Comparison of ENCODE assay signal across 24 mouse cellular contexts in the genomic region with DNA sequence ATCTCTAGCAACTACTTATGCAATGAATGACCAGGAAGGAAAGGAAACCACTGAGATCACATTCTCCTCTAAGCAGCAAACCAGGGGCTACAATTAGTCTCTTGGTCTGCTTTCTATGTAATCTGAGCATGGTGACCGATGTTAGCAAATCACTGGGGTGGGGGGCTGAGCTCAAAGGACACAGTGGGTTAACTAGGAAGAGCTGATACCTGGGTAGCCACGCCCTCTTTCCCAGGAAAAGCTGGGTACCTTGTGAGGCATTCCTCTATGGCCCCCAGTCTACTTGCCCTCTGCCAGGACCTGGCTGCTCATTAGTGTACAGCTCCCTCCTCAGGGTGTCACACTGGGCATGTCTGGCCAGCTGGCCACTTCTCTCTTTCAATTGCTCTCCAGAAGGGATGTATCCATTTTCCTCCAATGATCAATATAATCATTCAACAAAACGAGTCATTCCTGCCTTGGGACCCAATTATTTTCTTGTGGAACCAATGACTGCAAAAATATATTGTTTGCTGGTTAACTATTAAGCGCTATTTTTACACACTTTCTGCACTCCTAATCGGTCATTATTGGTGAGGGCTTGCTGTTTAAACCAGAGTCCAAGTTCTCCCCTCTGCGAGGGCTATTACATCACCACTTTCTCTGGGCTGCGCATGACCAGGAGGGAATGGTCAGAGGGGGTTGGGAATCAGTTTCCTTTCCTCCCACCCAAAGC. TPM values are rescaled to one million over a fixed set of nuclear protein-coding genes. Genes with fewer than 3 reads are reported as not detected.
DNase-seq lines count a peak whose midpoint lies in the region; ATAC-seq and TF ChIP-seq lines count a peak whose summit lies in the region.
"Had no signal": no experiment of that assay in that cellular context is flagged by ENCODE, and none has a peak within 500 bp of the region (broad histone marks: within the 10 kb centered on the region; RNA-seq: fewer than 3 reads in every experiment).

No protein-coding gene starts in this region.

- no peaks in the 10 kb centered on the region for H3K27me3 ChIP-seq in heart, embryonic 10.5 days (ENCODE audit: insufficient read depth, poor library complexity, severe bottlenecking)
- H3K27me3 ChIP-seq in lung, postnatal 0 days (replicated peaks; ENCODE audit: insufficient read depth, low read length) = no peaks in the 10 kb centered on the region
- H3K27me3 ChIP-seq in intestine, postnatal 0 days (replicated peaks; ENCODE audit: control insufficient read depth, insufficient read depth, low read length) = no peaks in the 10 kb centered on the region
- no peaks in the 10 kb centered on the region for H3K27me3 ChIP-seq in small intestine, adult 2 months (ENCODE audit: control insufficient read depth, insufficient read depth, low read length)
- H3K27me3 ChIP-seq: forebrain, embryonic 13.5 days; limb, embryonic 12.5 days; midbrain, embryonic 13.5 days had no signal

- intact Hi-C loops in heart, postnatal 36 days (cut with DNase I) = no loop called here

- no peak overlapping the region for H3K9ac ChIP-seq in lung, postnatal 0 days (replicated peaks; ENCODE audit: low read depth)
- H3K9ac ChIP-seq in intestine, postnatal 0 days (ENCODE audit: low read depth, low read length) = no peak overlapping the region
- H3K9ac ChIP-seq: forebrain, embryonic 13.5 days; limb, embryonic 12.5 days; lung, embryonic 14.5 days had no signal

- no peak for TF ChIP-seq EP300 in lung, postnatal 0 days (IDR thresholded peaks at IDR 0.05)

- WGBS in heart, embryonic 10.5 days = 81% methylated on average over 7 of the region's 7 CpGs
- WGBS in lung, postnatal 0 days = 85% methylated on average over 7 of the region's 7 CpGs
- 52% methylated on average over 7 of the region's 7 CpGs for WGBS in intestine, postnatal 0 days
- 69% methylated on average over 7 of the region's 7 CpGs for WGBS in small intestine, adult 2 months

- H3K36me3 ChIP-seq in heart, embryonic 10.5 days = peaks cover 39% of the 10 kb centered on the region
- no peaks in the 10 kb centered on the region for H3K36me3 ChIP-seq in lung, postnatal 0 days (ENCODE audit: insufficient read depth, low read length)
- no peaks in the 10 kb centered on the region for H3K36me3 ChIP-seq in intestine, postnatal 0 days (ENCODE audit: control insufficient read depth, insufficient read depth)
- no peaks in the 10 kb centered on the region for H3K36me3 ChIP-seq in small intestine, adult 2 months (ENCODE audit: control insufficient read depth, insufficient read depth, low read length)
- H3K36me3 ChIP-seq: midbrain, embryonic 13.5 days had no signal

- H3K4me1 ChIP-seq in heart, embryonic 10.5 days = peaks cover 44% of the 10 kb centered on the region
- H3K4me1 ChIP-seq in lung, postnatal 0 days (ENCODE audit: insufficient read depth, low read depth, low read length) = peaks cover 18% of the 10 kb centered on the region; the same call in 1 of the 2 replicates
- no peaks in the 10 kb centered on the region for H3K4me1 ChIP-seq in intestine, postnatal 0 days (replicated peaks; ENCODE audit: control insufficient read depth, insufficient read depth, low read length)
- peaks cover 6% of the 10 kb centered on the region for H3K4me1 ChIP-seq in small intestine, adult 2 months (ENCODE audit: control insufficient read depth, insufficient read depth, insufficient read length, low read length)

- no peak for ATAC-seq in lung, postnatal 0 days
- ATAC-seq in intestine, postnatal 0 days = 0 out of 2 replicates have a peak, but pooled peaks have one; percentile 22
- ATAC-seq: forebrain, embryonic 13.5 days; hindbrain, postnatal 0 days; midbrain, embryonic 13.5 days had no signal

- H3K9me3 ChIP-seq in heart, embryonic 10.5 days = no peaks in the 10 kb centered on the region
- no peaks in the 10 kb centered on the region for H3K9me3 ChIP-seq in lung, postnatal 0 days (ENCODE audit: low read length)
- H3K9me3 ChIP-seq in intestine, postnatal 0 days (ENCODE audit: control insufficient read depth) = no peaks in the 10 kb centered on the region
- H3K9me3 ChIP-seq: forebrain, embryonic 13.5 days; hindbrain, embryonic 10.5 days; limb, embryonic 12.5 days; midbrain, embryonic 13.5 days had no signal

- no peak overlapping the region for H3K27ac ChIP-seq in heart, embryonic 10.5 days
- peak overlapping the region; percentile 28; the same call in 1 of the 2 replicates for H3K27ac ChIP-seq in lung, postnatal 0 days (ENCODE audit: low read length)
- H3K27ac ChIP-seq in intestine, postnatal 0 days (ENCODE audit: low read depth, low read length) = no peak overlapping the region
- H3K27ac ChIP-seq in small intestine, adult 2 months (ENCODE audit: insufficient read depth, low read depth, low read length) = 0 out of 2 replicates have a peak overlapping the region, but pooled peaks have one; percentile 12
- H3K27ac ChIP-seq: forebrain, embryonic 13.5 days; hindbrain, embryonic 10.5 days; hindbrain, postnatal 0 days; limb, embryonic 12.5 days; midbrain, embryonic 13.5 days; stomach, postnatal 0 days had no signal

- no peak for TF ChIP-seq CTCF in lung, postnatal 0 days (IDR thresholded peaks at IDR 0.05)
- no peak for TF ChIP-seq CTCF in intestine, postnatal 0 days (IDR thresholded peaks at IDR 0.05; ENCODE audit: low read depth)
- no peak for TF ChIP-seq CTCF in small intestine, adult 2 months (IDR thresholded peaks at IDR 0.05; ENCODE audit: extremely low read depth, insufficient read length, insufficient replicate concordance, low read depth, low read length)

- TF ChIP-seq POLR2A in small intestine, adult 2 months (IDR thresholded peaks at IDR 0.05; ENCODE audit: low read depth, low read length) = no peak

- H3K4me2 ChIP-seq in lung, postnatal 0 days (replicated peaks; ENCODE audit: low read depth, low read length) = no peak overlapping the region
- H3K4me2 ChIP-seq in intestine, postnatal 0 days (replicated peaks; ENCODE audit: low read depth) = no peak overlapping the region; the same call in 1 of the 2 replicates
- H3K4me2 ChIP-seq: forebrain, embryonic 13.5 days; limb, embryonic 12.5 days; lung, embryonic 14.5 days; midbrain, embryonic 13.5 days had no signal

- no peak overlapping the region for H3K4me3 ChIP-seq in heart, embryonic 10.5 days
- no peak overlapping the region for H3K4me3 ChIP-seq in lung, postnatal 0 days (ENCODE audit: low read depth, low read length)
- H3K4me3 ChIP-seq in intestine, postnatal 0 days (ENCODE audit: low read depth, low read length) = no peak overlapping the region
- no peak overlapping the region for H3K4me3 ChIP-seq in small intestine, adult 2 months (ENCODE audit: low read depth, low read length)
- H3K4me3 ChIP-seq: forebrain, embryonic 13.5 days; hindbrain, embryonic 10.5 days; limb, embryonic 12.5 days; midbrain, embryonic 13.5 days had no signal

- DNase-seq in heart, embryonic 10.5 days (ENCODE audit: low spot score) = peak; percentile 61
- DNase-seq in heart, postnatal 36 days = no peak
- DNase-seq in lung, postnatal 0 days (ENCODE audit: low spot score) = no peak
- DNase-seq in lung, postnatal 10 days = no peak
- no peak for DNase-seq in thymus, postnatal 10 days (ENCODE audit: low spot score in 2 of 2)
- no peak for DNase-seq in frontal cortex, adult 2 months (ENCODE audit: extremely low spot score in 1 of 2, low spot score in 1 of 2)
- DNase-seq: B cell, adult 2 months; cerebellum, adult 9-11 months; gastrocnemius, postnatal 25 days; kidney, adult 8-10 months; kidney, postnatal 25 days; right cerebral cortex, postnatal 25 days had no signal

RNA-seq across cellular contexts. Expression of a gene that starts 21.5 kb away (rescaled TPM):
- 58.4 and 59.0 TPM in 2 replicates for polyA plus RNA-seq in heart, embryonic 10.5 days (2016; fragmentation: Nextera tagmentation; extraction: Ambion mirVana)
- total RNA-seq in heart, postnatal 36 days (2021) = 10 to 100 TPM; 65.2 to 68.7 TPM
- polyA plus RNA-seq in lung, postnatal 0 days (2015; fragmentation: Nextera tagmentation; extraction: Ambion mirVana) = 50.5 and 52.1 TPM in 2 replicates
- polyA plus RNA-seq in intestine, postnatal 0 days (2015; fragmentation: Nextera tagmentation; extraction: Ambion mirVana) = 58.4 and 63.1 TPM in 2 replicates
- polyA plus RNA-seq in small intestine, adult 2 months (2012; rRNA removed) = 16.8 and 34.1 TPM in 2 replicates
- polyA plus RNA-seq in frontal cortex, adult 2 months (2012; rRNA removed) = 78.5 and 81.3 TPM in 2 replicates

RNA-seq across cellular contexts. Expression of a gene that starts 21.7 kb away (rescaled TPM):
- 113 and 137 TPM in 2 replicates for polyA plus RNA-seq in heart, embryonic 10.5 days (2016; fragmentation: Nextera tagmentation; extraction: Ambion mirVana)
- total RNA-seq in heart, postnatal 36 days (2021) = 10 to 100 TPM; 70.4 to 81.3 TPM
- polyA plus RNA-seq in lung, postnatal 0 days (2015; fragmentation: Nextera tagmentation; extraction: Ambion mirVana) = 43.5 and 51.1 TPM in 2 replicates
- 40.4 and 45.9 TPM in 2 replicates for polyA plus RNA-seq in intestine, postnatal 0 days (2015; fragmentation: Nextera tagmentation; extraction: Ambion mirVana)
- 29.3 and 57.7 TPM in 2 replicates for polyA plus RNA-seq in small intestine, adult 2 months (2012; rRNA removed)
- polyA plus RNA-seq in frontal cortex, adult 2 months (2012; rRNA removed) = 88.0 and 94.5 TPM in 2 replicates

RNA-seq across cellular contexts. Expression of a gene that starts 60.0 kb away (rescaled TPM):
- 0.34 and 0.98 TPM in 2 replicates for polyA plus RNA-seq in heart, embryonic 10.5 days (2016; fragmentation: Nextera tagmentation; extraction: Ambion mirVana)
- not detected for total RNA-seq in heart, postnatal 36 days (2021)
- polyA plus RNA-seq in lung, postnatal 0 days (2015; fragmentation: Nextera tagmentation; extraction: Ambion mirVana) = 0.30 and 0.31 TPM in 2 replicates
- 0.85 and 1.1 TPM in 2 replicates for polyA plus RNA-seq in intestine, postnatal 0 days (2015; fragmentation: Nextera tagmentation; extraction: Ambion mirVana)
- polyA plus RNA-seq in small intestine, adult 2 months (2012; rRNA removed) = 0.29 and 0.70 TPM in 2 replicates
- 20.0 and 24.4 TPM in 2 replicates for polyA plus RNA-seq in frontal cortex, adult 2 months (2012; rRNA removed)
- total RNA-seq: megakaryocyte, adult 5-6 weeks; neutrophil, adult 5-6 weeks had no signal
- polyA plus RNA-seq: thymus, postnatal 0 days had no signal

Comparison
In these comparisons a context has a peak if more than half of its experiments do, and no peak if none do; other contexts are left out.
1. H3K27ac ChIP-seq: peak in lung, postnatal 0 days (single experiment) and small intestine, adult 2 months (single experiment); none in heart, embryonic 10.5 days (single experiment) and intestine, postnatal 0 days (single experiment).